Mouse (Mus musculus) myocyte (in vitro differentiated cells): ENCODE results near the gene Xrcc5. TPM values are rescaled to one million over a fixed set of nuclear protein-coding genes. Genes with fewer than 3 reads are reported as not detected.

Source experiments
- H3K27me3 ChIP-seq: one replicate; pipeline ENCODE4 v1.6.1; 2011; ENCODE audit not compliant: control insufficient read depth, insufficient read depth, insufficient read length
- H3K36me3 ChIP-seq: one replicate; pipeline ENCODE4 v1.6.1; 2011; ENCODE audit not compliant: control insufficient read depth, insufficient read depth
- H3K4me2 ChIP-seq: one replicate; pipeline ENCODE4 v1.6.1; 2011; ENCODE audit warnings: low read depth, control low read depth
- H3K4me3 ChIP-seq: one replicate; pipeline ENCODE4 v1.5.1; 2011; ENCODE audit warnings: mild to moderate bottlenecking, control low read depth, moderate library complexity
- H3K79me2 ChIP-seq: one replicate; pipeline ENCODE4 v1.6.1; 2011; ENCODE audit not compliant: control insufficient read depth, insufficient read depth
- H3ac ChIP-seq: one replicate; pipeline ENCODE4 v1.6.1; 2011; ENCODE audit not compliant: control insufficient read depth, insufficient read length
- MAX ChIP-seq: IDR thresholded peaks from one replicate; pipeline ENCODE4 v1.6.1; 2011; ENCODE audit warnings: low read depth, mild to moderate bottlenecking, control low read depth
- MYOD1 ChIP-seq, 3 experiments: IDR thresholded peaks; one replicate each; pipeline ENCODE4 v1.6.1; 2011; ENCODE audit warnings: control low read depth in 2 of 3, low read depth in 2 of 3, mild to moderate bottlenecking in 2 of 3, moderate library complexity in 1 of 3; ENCODE audit not compliant: insufficient read length in 2 of 3, control insufficient read depth in 1 of 3
- REST ChIP-seq: IDR thresholded peaks from one replicate; pipeline ENCODE4 v1.6.1; 2011; ENCODE audit warnings: mild to moderate bottlenecking, control low read depth, moderate library complexity; ENCODE audit not compliant: insufficient read depth, insufficient read length
- SRF ChIP-seq: IDR thresholded peaks from one replicate; pipeline ENCODE4 v1.6.1; 2011; ENCODE audit warnings: low read depth; ENCODE audit not compliant: control insufficient read depth, insufficient read length
- USF1 ChIP-seq: IDR thresholded peaks from one replicate; pipeline ENCODE4 v1.6.1; 2011; ENCODE audit warnings: low read depth, mild to moderate bottlenecking, control low read depth, moderate library complexity
- polyA plus RNA-seq: library from polyadenylated mRNA; unstranded; fragments of >200 nt; fragmentation: generic; extraction: Trizol; gene quantifications from one replicate; pipeline ENCODE4 v1.2.1, GENCODE M21; 2012; ENCODE audit warnings: missing spikeins

Xrcc5 gene
- polyA plus RNA-seq, 1 experiment: 23.5 TPM

DNA sequence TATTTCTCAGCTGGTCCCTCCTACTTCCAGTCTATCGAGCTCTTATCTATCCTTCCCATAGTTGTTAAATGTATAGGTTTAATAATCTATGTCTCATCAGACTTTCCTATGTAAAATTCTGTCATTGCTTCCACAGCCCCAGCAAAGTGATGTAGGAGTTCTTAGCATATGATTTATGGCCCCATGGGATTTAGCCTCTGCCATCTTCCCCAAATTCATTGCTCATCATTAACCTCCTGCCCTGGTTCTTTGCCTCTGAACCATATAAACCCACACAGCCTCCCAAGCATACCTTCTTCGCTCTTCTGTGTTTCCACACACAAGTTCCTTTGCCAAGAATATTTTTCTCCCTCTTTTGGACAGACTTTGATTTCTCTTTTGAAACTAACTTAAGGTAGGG lies 135.5 kb downstream of the Xrcc5 start:
- H3ac ChIP-seq: no peak overlapping the region
- TF ChIP-seq MYOD1 (IDR thresholded peaks at IDR 0.05; ENCODE audit: control insufficient read depth in 1 of 3, insufficient read length in 2 of 3, low read depth in 2 of 3): no peak
- TF ChIP-seq SRF: no peak
- TF ChIP-seq MAX: no peak
- no peak for TF ChIP-seq USF1
- TF ChIP-seq REST: no peak
- no peaks in the 10 kb centered on the region for H3K27me3 ChIP-seq
- H3K4me3 ChIP-seq: no peak overlapping the region
- no peaks in the 10 kb centered on the region for H3K36me3 ChIP-seq
- no peak overlapping the region for H3K4me2 ChIP-seq
- no peaks in the 10 kb centered on the region for H3K79me2 ChIP-seq

Other genes with a start within 250 kb of the Xrcc5 start
- gene Mreg, start 95.1 kb upstream of the Xrcc5 start, polyA plus RNA-seq: 2.0 TPM
- gene Pecr, start 23.1 kb upstream of the Xrcc5 start, polyA plus RNA-seq: 13.7 TPM
- 0.41 TPM for gene Tmem169, start 23.1 kb upstream of the Xrcc5 start, polyA plus RNA-seq
- 0.01 TPM for gene March4, start 229.5 kb downstream of the Xrcc5 start, polyA plus RNA-seq